10 mouse cellular contexts compared by ENCODE assay signal in the genomic region with DNA sequence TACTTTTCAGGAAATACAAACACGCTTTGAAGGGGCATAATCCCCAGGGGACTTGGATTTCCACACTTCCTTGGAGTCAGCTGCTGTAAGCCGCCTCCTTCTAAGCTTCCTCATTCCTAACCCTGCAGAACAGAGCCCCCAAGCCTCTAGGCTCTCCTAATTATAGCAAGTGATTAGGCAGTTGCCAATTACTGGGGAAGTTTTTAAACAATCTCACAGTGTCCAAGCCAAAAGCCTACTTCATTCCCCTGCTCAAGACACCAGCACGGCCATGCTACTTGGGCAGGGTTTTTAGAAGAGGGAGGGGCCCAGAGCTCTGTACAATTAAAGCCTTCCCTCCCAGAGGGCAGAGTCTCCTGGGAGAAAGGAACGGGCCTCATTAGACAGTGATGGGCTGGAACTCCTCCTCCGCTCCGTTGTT. TPM values are rescaled to one million over a fixed set of nuclear protein-coding genes. Genes with fewer than 3 reads are reported as not detected.
DNase-seq lines count a peak whose midpoint lies in the region; ATAC-seq and TF ChIP-seq lines count a peak whose summit lies in the region.
"Had no signal": no experiment of that assay in that cellular context is flagged by ENCODE, and none has a peak within 500 bp of the region (broad histone marks: within the 10 kb centered on the region; RNA-seq: fewer than 3 reads in every experiment).

No protein-coding gene starts in this region.

- WGBS in lung, embryonic 14.5 days = 27% methylated on average over 6 of the region's 6 CpGs
- WGBS in forebrain, embryonic 15.5 days = 6% methylated on average over 6 of the region's 6 CpGs

- no peak overlapping the region for H3K4me3 ChIP-seq in lung, embryonic 14.5 days (ENCODE audit: low read depth, low read length)
- H3K4me3 ChIP-seq in forebrain, embryonic 15.5 days = no peak overlapping the region
- H3K4me3 ChIP-seq in myocyte = no peak overlapping the region
- H3K4me3 ChIP-seq: hindbrain, embryonic 15.5 days; left cerebral cortex, adult 2 months had no signal

- no peak overlapping the region for H3K4me2 ChIP-seq in lung, embryonic 14.5 days
- no peak overlapping the region for H3K4me2 ChIP-seq in forebrain, embryonic 15.5 days (replicated peaks)
- peak overlapping the region; percentile 18 for H3K4me2 ChIP-seq in myocyte (ENCODE audit: low read depth)
- H3K4me2 ChIP-seq: hindbrain, embryonic 15.5 days had no signal

- ATAC-seq in lung, embryonic 14.5 days (ENCODE audit: insufficient read depth) = no peak
- ATAC-seq in forebrain, embryonic 15.5 days (replicated peaks) = peak; percentile 46

- no peaks in the 10 kb centered on the region for H3K4me1 ChIP-seq in lung, embryonic 14.5 days (ENCODE audit: insufficient read depth)
- peaks cover 51% of the 10 kb centered on the region for H3K4me1 ChIP-seq in forebrain, embryonic 15.5 days

- no peak for TF ChIP-seq POLR2A in myocyte (IDR thresholded peaks at IDR 0.05; ENCODE audit: insufficient read length, low read depth)

- H3K27me3 ChIP-seq in lung, embryonic 14.5 days (ENCODE audit: insufficient read depth, low read length) = peaks cover 38% of the 10 kb centered on the region
- peaks cover 38% of the 10 kb centered on the region for H3K27me3 ChIP-seq in forebrain, embryonic 15.5 days
- H3K27me3 ChIP-seq in myocyte (ENCODE audit: control insufficient read depth, insufficient read depth, insufficient read length) = peaks cover 41% of the 10 kb centered on the region

- H3ac ChIP-seq in myocyte (ENCODE audit: control insufficient read depth, insufficient read length) = no peak overlapping the region

- H3K9me3 ChIP-seq in lung, embryonic 14.5 days (ENCODE audit: low read depth, low read length) = peaks cover 4% of the 10 kb centered on the region; the same call in 1 of the 2 replicates
- H3K9me3 ChIP-seq in forebrain, embryonic 15.5 days = no peaks in the 10 kb centered on the region
- H3K9me3 ChIP-seq: hindbrain, embryonic 15.5 days had no signal

- DNase-seq in embryo, embryonic 10 days (ENCODE audit: low spot score) = peak; percentile 43
- DNase-seq in embryo, embryonic 9.5 days (ENCODE audit: extremely low spot score) = no peak
- peak; percentile 28 for DNase-seq in lung, embryonic 14.5 days
- DNase-seq in lung, postnatal 14 days = no peak
- DNase-seq in layer of hippocampus, postnatal 14 days (ENCODE audit: low spot score in 2 of 2) = no peak
- DNase-seq in gastrocnemius, postnatal 4 days (ENCODE audit: low spot score in 2 of 2) = no peak

- H3K9ac ChIP-seq in lung, embryonic 14.5 days = no peak overlapping the region
- no peak overlapping the region for H3K9ac ChIP-seq in forebrain, embryonic 15.5 days (replicated peaks)
- H3K9ac ChIP-seq: hindbrain, embryonic 15.5 days had no signal

- no peak for TF ChIP-seq CTCF in lung, embryonic 14.5 days (IDR thresholded peaks at IDR 0.05; ENCODE audit: low read depth)

- no peaks in the 10 kb centered on the region for H3K36me3 ChIP-seq in lung, embryonic 14.5 days (ENCODE audit: insufficient read depth)
- H3K36me3 ChIP-seq in forebrain, embryonic 15.5 days = no peaks in the 10 kb centered on the region
- H3K36me3 ChIP-seq in myocyte (ENCODE audit: control insufficient read depth, insufficient read depth) = no peaks in the 10 kb centered on the region
- H3K36me3 ChIP-seq: hindbrain, embryonic 15.5 days had no signal

- H3K79me2 ChIP-seq in myocyte (ENCODE audit: control insufficient read depth, insufficient read depth) = no peaks in the 10 kb centered on the region

- H3K27ac ChIP-seq in lung, embryonic 14.5 days (ENCODE audit: low read depth) = no peak overlapping the region
- H3K27ac ChIP-seq in forebrain, embryonic 15.5 days (replicated peaks) = no peak overlapping the region
- H3K27ac ChIP-seq: hindbrain, embryonic 15.5 days; left cerebral cortex, adult 2 months had no signal

TF ChIP-seq in myocyte, 11 proteins besides CTCF, POLR2A, EP300 and RAD21:
- no peak for TF ChIP-seq CEBPB (IDR thresholded peaks at IDR 0.05; ENCODE audit: insufficient read depth, poor library complexity, severe bottlenecking)
- no peak for TF ChIP-seq TCF12 (IDR thresholded peaks at IDR 0.05; ENCODE audit: insufficient read depth, poor library complexity, severe bottlenecking)
- no peak for TF ChIP-seq REST (IDR thresholded peaks at IDR 0.05; ENCODE audit: insufficient read depth, insufficient read length)
- no peak for TF ChIP-seq TCF3 (IDR thresholded peaks at IDR 0.05; ENCODE audit: insufficient read length, low read depth)
- no peak for TF ChIP-seq MYOD1 (IDR thresholded peaks at IDR 0.05; ENCODE audit: control insufficient read depth in 1 of 3, insufficient read length in 2 of 3, low read depth in 2 of 3)
- no peak for TF ChIP-seq SRF (IDR thresholded peaks at IDR 0.05; ENCODE audit: control insufficient read depth, insufficient read length, low read depth)
- no peak for TF ChIP-seq MAX (IDR thresholded peaks at IDR 0.05; ENCODE audit: low read depth)

RNA-seq across cellular contexts. Expression of gene Gsg1l, which starts 4.1 kb away (rescaled TPM):
- polyA plus RNA-seq in lung, embryonic 14.5 days (2014; fragmentation: Nextera tagmentation; extraction: Ambion mirVana) = 3.2 and 3.3 TPM in 2 replicates
- polyA plus RNA-seq in forebrain, embryonic 15.5 days (2015; fragmentation: Nextera tagmentation; extraction: Ambion mirVana) = 5.1 and 5.4 TPM in 2 replicates
- polyA plus RNA-seq in myocyte (2012; fragmentation: generic; extraction: Trizol) = not detected
- 10 to 100 TPM in 1 of 2 experiments, 1 to 10 TPM in 1; 9.3 to 14.0 TPM for total RNA-seq in layer of hippocampus, postnatal 14 days (2021)
- under 1 TPM; 0.34 to 0.47 TPM for total RNA-seq in gastrocnemius, postnatal 4 days (2021)

Comparison
In these comparisons a context has a peak if more than half of its experiments do, and no peak if none do; other contexts are left out.
1. DNase-seq: peak in embryo, embryonic 10 days (single experiment) and lung, embryonic 14.5 days (single experiment); none in embryo, embryonic 9.5 days (single experiment), lung, postnatal 14 days (single experiment), layer of hippocampus, postnatal 14 days (0 of 2) and gastrocnemius, postnatal 4 days (0 of 2).